Mouse (Mus musculus): ENCODE results near the gene Rhox7a.
"Not testable (repeated sequence)": the region's sequence is repeated elsewhere in the genome, so short reads cannot be mapped to it uniquely, and the experiment has no call there.

The Rhox7a gene

DNA sequence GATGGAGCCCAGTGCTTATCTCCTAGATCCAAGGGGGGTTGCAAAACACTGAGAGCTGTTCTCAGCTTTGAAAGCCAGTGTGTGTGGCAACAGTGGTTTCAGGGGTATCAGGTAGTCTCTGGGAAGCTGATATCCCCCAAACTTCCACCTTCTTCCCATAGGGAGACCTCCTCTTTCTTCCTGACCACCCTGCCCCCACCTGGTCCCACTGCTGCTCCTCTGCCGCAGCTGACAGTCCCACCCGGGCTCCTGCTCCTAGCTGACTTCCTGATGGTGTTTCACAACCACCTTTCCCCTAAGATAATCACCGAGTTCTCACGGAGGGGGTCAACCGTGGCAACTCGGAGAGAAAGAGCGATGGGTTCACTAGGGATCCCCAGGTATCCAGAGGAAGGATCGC is at the start of gene Rhox7a:
Rhox7a (plus strand) TSS at position 301 of the 400 bp plus-strand sequence.
- DNase-seq (ENCODE audit: low spot score): not testable (repeated sequence)

DNA sequence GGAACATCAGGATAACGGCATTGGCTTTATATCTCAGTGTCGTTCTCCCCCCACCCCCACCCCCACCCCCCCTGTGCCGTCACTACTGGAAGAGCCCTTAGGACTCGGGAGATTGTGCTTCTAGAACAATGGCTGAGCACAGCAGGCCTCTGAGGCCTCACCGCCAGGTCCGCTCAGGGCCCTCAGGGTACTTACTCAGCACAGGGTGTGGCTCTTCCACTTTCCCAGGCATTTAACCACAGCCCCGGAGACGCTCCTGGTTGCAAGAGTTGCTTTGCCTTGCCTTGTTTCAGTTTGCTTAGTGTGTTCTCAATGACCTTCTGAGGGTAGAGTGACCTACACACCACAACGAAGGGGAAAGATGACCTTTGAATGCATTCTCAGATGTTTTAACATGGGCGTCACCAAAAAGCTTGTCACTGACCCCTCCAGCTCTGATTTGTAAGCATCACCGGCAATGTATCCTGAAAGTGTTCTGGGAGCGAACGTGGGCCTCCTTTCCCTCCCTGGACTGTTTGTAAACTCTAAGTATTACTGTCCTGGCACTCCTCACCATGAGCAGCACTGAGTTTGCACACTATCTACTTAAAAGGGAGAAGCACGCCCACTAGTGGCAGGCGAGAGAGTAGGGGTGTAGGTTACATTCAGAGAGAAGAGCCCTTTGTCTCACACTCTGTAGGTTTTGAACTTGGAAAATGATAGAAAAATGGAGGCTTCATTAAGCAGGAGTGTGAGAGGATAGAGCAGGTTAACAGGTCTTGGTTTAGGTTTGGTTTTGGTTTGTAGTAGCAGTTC is 24.0 kb upstream of the Rhox7a start:
- no peak for DNase-seq (ENCODE audit: low spot score)

DNA sequence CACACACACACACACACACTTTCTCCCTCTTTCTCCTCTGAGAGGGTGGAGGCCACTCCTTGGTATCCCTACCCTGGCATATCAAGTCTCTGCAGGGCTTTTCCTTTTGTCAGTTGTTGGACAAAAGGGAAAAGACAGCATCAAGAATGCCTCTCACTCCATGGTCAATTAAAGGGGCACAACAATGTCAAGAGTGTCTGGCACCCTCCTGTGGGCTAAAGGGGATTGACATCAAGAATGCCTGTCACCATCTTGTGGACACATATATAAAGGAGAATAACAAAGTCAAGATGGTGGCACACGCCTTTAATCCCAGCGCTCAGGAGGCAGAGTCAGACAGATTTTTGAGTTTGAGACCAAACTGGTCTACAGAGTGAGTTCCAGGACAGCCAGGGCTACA is 22.1 kb upstream of the Rhox7a start:
- DNase-seq (ENCODE audit: low spot score): no peak

DNA sequence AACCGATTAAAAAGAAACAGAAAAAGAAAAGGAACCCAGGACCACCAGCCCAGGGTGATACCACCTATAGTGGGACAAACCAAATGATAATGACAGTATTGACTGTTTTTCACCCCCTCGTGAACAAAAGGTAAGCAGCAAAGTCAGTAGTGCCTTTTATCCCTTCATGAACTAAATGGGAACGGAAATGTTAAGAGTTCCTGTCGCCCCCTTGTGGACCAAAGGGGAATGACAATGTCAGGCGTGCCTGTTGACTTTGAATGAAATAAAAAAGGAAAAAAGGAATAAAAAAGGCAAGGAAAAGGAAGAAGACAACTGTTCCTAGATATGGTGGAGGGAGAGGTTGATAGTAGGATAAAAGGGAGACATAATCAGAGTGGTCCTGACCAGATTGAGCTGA is 20.3 kb upstream of the Rhox7a start:
- peak; percentile 55 for DNase-seq (ENCODE audit: low spot score)

DNA sequence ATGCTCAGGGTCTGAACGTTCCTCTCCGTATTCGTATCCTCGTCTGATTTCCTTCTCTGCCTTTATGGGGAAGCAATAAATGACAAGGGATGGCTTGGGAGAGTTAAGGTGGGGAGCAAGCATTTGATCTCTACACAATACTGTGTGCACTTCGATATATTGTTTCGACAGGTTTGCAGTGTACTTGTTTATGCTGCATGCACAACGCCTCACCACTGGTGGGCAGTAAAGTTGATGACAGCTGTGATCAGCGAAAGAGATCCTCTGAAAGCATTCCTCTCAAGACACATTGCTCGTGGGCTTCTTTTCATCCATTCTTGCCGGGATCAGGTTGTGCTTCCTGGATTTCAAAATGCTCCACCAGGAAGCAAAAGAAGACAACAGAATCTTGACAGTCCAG is 15.8 kb upstream of the Rhox7a start:
- DNase-seq (ENCODE audit: low spot score): no peak

DNA sequence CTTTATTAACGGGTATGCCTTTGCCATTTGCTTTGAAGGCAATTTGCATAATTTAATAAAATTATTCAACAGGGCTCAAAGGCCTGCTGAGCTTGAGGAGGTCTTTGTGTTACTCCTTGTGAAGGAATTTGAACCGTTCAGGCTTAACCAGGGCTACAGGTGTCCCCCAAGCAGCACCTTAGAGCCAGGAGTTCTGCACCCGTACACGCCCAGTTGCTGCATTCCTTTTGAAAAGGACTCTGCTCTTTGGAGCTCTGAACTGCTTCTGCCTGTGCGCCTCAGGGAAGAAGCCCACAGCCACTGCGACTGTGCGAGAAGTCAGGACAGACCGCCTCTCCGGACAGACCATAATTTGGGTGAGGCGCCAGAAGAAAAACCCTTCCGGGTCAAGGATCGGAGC is 4.9 kb upstream of the Rhox7a start, which contains the start of gene Rhox6:
Rhox6 (plus strand) TSS at position 301 of the 400 bp plus-strand sequence.
- not testable (repeated sequence) for DNase-seq (ENCODE audit: low spot score)

DNA sequence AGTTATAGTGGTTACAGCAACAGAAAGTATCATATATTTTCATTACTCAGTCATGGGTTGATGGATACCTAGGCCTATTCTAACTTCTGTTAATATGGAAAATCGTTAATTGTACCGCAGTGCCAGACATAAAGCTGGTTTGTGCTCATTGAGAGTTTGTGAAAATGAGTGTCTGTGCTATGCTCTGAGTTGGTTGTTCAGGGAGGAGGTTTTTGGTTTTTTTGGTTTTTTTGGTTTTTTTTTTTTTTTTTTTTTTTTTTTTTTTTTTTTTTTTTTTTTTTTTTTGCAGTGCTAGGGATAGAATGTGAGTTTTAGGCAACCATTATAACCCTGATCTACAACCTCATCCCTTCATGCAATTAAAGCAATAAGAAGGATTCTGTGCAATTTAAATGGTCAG is 40.2 kb downstream of the Rhox7a start:
- DNase-seq (ENCODE audit: low spot score): no peak

DNA sequence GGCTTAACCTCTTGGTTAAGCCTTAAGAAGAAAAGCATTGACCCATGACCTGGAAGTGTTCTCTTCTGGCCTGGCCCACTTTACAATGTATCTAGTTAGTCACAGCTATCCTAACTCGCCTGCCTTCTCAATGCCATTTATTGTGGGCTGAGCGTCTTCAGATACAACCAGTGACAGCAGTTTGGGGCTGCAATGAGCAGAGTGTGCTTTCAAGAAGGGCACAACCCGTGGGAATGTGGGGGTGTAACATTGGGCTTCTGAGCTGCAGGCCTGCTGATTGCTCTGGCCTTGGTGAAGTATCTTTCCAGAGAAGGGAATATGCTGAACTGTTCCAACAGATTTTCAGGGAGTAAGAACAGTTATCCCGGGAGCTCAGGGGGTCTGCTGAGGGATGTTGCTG is 47.4 kb downstream of the Rhox7a start, which contains the start of gene Rhox8:
Rhox8 (minus strand) TSS at position 101 of the 400 bp plus-strand sequence.
- DNase-seq (ENCODE audit: low spot score): no peak
